Mouse (Mus musculus) cerebellum, adult 11-12 months (tissue): Measurements from ENCODE around the gene 1700030J22Rik.

Experiments used
- DNase-seq: peaks from one replicate; pipeline ENCODE4 v3.0.0; 2022

Gene 1700030J22Rik

GRCm38 (mm10) chr8:116978631-116979256, at the start of gene 1700030J22Rik:
Gene 1700030J22Rik, minus strand, starts transcription at chr8:116978959.
- peak; percentile 98 for DNase-seq

- no peak for DNase-seq
These were observed 48.8 kb upstream of the 1700030J22Rik start for GRCm38 (mm10) chr8:117027601-117028000.

DNA sequence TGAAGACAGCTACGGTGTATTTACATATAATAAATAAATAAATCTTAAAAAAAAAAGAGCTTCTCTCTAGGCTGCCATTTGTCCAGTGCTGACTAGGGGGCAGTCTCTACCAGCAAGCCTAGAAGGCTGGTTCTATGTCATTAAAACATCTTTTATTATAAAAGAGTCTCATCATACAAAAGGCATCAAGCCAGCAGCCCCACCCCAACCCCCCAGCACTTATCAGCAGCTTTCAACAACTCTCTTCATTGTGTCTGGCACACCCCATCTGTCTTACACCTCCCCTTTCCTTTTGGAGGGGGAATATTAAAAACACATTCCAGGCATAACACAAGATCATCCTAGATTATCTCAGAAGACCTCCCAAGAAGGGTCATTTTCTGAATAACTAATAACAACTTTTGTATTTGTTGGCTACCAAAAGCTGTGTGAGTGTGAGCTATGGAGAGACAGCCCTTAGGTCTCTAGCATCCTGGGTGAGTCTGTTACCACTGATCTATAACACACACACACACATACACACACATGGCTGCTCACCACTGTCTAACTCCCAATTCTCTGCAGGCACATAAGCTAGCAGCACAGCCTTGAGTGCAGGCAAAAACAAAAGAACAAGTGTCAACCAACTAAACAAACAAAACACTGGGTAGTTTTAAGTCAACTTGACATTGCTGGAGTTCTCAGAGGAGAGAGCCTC, 43.7 kb upstream of the 1700030J22Rik start:
- DNase-seq = no peak

DNA sequence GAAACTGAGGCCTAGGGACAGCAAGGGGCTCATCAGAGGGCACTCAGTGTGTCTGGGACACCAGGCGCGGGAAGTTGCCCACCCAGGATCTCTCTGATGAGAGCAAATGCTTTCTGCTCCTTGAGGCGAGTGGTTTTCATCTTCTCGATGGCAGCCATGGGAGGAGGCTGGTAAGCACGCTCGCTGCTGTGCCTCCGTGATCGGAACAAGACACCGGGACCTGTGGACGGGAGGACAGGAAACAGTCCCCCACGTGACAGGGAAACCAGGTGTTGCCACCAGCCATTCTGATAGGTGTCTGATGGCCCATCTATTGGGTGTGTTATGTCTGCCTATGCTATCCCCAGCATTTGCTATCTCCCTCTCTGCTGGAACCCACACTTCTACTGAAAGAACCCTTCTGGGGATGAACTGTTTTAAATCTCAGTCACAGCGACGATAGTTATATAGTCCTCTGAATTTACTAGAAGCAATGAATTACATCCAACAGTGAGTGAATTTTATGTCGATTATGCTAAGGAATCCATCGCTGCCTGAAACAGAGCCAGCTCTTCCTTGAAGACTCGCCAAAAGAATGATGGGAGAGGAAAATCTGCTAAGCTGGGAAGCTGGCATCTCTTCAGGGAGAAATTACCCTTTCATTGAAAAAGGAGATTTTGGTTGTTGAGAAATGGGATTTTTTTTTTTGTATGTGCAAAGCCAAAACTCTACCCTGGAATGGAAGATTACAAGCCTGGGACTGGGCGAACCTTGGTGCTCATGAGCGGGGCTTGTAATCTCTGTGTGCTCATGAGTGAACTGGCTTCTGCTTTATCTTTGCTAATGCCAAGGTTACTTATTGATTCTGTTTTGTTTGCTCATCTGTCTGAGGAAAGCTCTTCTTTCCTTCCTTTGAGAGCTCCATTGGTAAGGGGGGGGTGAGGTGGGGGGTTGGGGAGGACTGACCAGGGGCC, 40.8 kb upstream of the 1700030J22Rik start:
- no peak for DNase-seq

DNA sequence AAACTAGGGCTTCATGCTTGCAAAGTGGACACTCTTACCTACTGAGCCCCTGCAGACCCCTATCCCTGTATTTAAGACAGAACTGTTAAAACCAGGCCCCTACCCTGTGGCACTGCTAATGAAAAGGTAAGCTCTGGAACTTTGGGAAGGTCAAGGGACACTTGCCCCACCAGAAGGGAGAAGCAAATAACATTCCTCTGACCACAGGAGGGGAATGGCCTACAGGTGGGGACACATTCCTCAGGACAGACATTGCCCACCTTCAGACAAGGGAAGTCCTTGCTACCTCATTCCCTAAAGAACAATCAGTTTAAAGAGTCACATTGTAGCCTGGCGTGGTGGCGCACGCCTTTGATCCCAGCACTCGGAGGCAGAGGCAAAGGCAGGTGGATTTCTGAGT, 39.1 kb upstream of the 1700030J22Rik start:
- no peak for DNase-seq

- DNase-seq = no peak
These were observed 38.2 kb upstream of the 1700030J22Rik start for GRCm38 (mm10) chr8:117017006-117017405.

- DNase-seq = no peak
These were observed 36.9 kb upstream of the 1700030J22Rik start for GRCm38 (mm10) chr8:117015670-117016069.

GRCm38 (mm10) chr8:117011366-117011765, 32.6 kb upstream of the 1700030J22Rik start:
- DNase-seq = no peak

GRCm38 (mm10) chr8:116994016-116994716, 15.4 kb upstream of the 1700030J22Rik start:
- DNase-seq = peak; percentile 13

DNA sequence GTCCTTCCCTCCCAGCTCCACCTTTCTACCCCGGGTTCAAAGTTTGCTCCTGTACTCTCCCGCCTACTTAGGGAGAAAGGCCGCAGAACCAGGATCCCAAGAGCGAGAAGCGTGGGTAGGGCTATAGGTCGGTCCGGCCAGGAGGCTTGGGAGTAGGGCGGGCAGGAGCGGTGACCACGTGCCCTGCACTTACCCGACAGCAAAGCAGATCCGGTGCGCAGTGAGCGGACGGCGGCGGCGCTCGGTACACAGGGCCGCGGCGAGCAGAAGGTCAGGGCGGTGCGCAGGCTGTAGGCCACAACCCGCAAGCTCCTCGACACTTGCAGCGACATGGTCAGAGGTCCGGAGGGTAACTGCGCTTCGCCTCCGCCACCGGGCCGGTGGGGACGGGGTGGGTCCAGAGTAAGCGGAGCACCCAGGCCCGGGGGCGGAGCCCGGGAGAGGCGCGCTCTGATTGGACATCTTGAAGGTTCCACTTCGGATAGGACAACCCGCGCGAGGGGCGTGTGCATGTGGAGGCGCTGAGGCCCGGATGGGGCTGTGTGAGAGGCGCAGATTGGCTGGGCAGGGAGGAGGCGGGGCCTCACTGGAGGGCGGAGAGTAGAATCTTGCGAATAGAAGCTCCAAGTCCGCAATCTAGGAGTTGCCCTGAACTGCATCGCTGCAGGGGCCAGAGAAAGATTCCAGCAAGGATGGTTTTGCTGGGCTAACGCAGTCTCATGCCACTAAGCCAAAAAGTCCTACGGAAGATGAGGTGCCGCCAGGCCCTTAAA, 14.5 kb upstream of the 1700030J22Rik start, which contains the start of gene Gcsh:
Gcsh (minus strand) TSS at position 443 of the 773 bp plus-strand sequence.
- peak; percentile 98 for DNase-seq

DNA sequence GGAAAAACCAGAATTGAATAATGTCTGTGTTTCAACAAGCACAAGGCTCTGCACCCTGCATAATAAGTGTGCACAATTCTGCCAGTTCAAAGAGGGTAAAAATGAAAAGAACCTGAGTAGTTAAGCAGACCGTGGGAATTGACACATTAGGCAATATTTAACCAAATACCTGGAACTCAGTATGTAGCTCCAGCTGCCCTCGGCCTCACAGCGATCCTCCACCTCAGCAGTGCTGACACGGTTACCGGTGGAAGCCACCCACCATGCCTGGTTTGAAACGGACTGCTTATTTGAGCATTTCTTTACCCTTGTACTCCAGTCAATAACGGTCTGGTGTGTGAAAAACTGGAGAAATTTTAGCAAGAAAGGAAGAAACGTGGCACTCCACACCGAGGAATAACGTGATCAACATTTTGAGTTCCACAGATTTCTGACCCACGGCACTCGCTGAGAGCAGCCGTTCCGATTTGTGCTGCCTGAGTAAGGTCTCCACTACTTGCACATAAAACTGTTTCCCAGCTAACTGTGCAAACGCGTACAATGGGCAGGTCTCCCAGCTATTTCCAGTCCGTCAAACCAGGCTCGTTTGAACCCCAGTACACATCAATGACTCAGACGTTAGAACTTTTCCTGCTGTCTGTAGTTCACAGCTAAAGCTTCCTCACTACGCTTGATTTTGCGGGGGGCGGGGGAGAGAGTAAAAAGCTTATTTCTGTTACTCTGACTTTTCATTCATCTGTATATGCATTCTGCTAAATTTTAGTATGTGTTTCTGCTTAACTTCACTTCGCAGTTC, 13.6 kb upstream of the 1700030J22Rik start:
- DNase-seq = no peak

- no peak for DNase-seq
These were observed 12.5 kb upstream of the 1700030J22Rik start for GRCm38 (mm10) chr8:116991241-116991640.

- no peak for DNase-seq
These were observed 11.1 kb upstream of the 1700030J22Rik start for GRCm38 (mm10) chr8:116989842-116990241.

DNA sequence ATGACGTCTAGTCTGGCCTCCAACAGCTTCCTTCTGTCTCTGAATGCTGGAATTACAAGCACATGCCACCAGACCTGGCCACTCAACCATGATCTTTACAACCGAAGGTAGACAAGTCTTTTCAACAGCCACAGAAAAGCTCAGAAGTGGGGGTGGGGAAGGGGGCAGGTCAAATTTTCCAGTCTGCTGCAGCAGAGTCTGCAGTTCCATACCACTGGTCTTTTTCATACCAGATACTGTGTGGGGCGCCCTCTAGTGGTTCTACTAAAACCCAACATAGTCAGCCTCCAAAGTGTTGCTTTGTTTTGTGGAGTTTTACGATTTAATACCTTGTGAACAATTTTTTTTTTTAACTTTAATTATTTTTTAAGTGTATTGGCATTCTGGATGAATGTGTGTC, 1.4 kb upstream of the 1700030J22Rik start:
- peak; percentile 36 for DNase-seq

DNA sequence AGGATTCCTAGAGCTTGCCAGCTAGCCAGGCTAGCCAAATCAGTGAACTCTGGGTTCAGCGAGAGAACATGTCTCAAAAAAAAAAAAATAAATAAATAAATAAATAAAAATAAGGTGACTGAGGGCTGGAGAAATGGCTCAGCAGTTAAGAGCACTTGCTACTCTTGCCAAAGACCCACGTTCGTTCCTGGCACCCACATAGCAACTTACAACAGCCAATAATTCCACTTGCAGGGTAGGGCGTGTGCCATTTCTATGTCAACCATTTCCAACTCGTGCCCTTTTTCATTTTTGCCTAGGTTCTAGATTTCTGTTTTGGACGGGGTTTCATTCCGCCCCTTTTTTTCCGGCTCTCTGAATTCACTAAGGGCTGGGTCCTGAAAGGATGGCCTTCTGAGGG, 707 bp downstream of the 1700030J22Rik start:
- no peak for DNase-seq

DNA sequence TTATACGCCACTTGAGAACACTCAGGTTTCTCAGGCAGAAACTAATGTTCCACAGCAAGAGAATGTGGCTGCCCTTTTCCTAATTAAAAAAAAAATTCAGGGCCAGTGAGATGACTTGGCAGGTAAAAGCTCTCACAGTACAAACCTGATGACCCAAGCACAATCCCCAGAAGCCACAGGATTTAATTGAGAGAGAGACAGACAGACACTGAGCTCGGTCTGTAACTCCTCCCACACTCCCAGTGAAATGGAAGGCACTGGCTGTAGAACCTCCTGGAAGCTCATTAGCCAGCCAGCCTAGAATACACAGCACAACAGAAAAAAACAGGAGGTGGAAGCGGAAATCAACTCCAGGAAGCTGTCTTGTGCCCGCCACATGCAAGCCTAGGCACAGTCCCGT, 3.2 kb downstream of the 1700030J22Rik start:
- DNase-seq = no peak

GRCm38 (mm10) chr8:116975066-116975465, 3.7 kb downstream of the 1700030J22Rik start:
- no peak for DNase-seq

DNA sequence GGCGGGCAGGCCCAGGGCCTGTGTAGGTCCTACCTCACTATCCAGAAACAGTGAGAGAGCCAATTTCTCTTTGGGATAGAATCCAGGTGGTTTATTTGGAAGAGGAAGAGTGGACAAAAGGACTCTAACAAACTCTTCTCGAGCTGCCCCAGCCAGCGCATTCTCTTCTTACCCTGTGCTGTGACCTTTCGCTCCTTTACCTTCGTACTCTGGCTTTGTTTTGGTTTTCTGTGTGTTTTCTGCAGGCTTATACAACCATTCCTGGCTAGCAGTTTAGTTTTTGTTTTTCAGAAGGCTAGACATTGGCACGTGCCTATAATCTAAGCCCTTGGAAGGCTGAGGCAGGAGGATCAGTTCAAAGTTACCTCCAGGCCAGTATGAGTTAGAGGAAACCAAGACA, 9.2 kb downstream of the 1700030J22Rik start:
- no peak for DNase-seq

- no peak for DNase-seq
These were observed 24.3 kb downstream of the 1700030J22Rik start for GRCm38 (mm10) chr8:116954415-116954814.

- DNase-seq = no peak
These were observed 26.3 kb downstream of the 1700030J22Rik start for GRCm38 (mm10) chr8:116952428-116952827.

GRCm38 (mm10) chr8:116951778-116952177, 27.0 kb downstream of the 1700030J22Rik start:
- no peak for DNase-seq
